Mouse (Mus musculus) lung, postnatal 4 days (tissue): ENCODE results near the gene Sdsl.

Experiments
- DNase-seq, 2 experiments: peaks; one replicate each; pipeline ENCODE4 v3.0.0; 2021

Sdsl gene

DNA sequence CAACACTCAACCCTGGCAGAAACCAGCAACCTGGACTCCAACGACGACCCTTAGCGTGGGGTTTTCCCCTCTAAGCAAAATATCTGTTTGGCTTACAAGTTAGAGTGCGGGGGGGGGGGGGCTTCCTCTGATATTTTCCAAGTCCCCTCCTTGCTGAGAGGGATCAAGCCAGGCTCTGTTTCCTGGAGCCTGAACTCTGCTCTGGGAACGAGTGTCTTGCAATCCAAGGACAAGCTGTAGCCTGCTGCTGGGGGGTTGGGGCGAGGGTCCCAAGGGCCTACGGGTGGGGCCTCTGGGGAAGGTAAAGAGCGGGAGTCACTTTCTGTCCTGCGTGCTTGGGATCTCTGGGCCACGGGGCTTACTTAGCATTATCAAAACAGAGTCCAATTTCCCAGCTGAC, 46.0 kb downstream of the Sdsl start:
- no peak for DNase-seq

DNA sequence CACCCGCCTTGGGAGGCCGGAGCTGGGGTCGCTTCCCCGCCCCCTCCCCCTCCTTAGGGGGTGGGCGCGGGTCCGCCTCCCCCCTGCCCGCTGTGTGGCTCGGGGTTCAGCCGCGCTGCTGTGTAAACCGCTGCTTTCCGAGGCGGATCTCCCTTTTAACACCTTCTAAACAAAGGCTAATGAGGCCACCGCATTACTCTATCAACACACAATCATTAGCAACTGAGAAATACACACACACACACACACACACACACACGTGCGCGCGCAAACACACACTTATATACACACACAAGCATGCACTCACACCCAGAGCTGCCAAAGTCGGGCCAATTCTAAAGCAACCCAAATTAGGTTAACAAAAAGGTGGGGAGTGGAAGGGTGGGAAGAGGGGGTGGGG, 46.9 kb downstream of the Sdsl start:
- DNase-seq, result no peak

DNA sequence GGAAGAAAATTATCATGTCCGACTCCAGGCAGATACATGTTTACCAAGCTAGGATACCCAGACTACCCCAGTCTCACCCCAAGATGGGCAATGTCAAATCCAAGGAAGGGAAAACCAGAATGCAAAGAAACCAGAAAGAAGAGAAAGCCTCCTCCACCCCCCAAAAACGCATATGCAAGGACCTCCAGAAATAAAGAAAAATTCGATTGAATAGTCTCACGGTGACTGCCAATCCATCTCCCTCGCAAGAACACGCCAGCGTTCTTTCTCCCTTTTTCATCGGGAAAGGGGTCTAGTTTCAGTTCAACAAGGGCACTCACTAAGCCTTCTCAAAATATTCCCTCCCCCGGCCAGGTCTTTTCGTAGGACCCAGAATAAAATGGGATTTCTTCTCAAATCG, 48.0 kb downstream of the Sdsl start:
- DNase-seq, result no peak

DNA sequence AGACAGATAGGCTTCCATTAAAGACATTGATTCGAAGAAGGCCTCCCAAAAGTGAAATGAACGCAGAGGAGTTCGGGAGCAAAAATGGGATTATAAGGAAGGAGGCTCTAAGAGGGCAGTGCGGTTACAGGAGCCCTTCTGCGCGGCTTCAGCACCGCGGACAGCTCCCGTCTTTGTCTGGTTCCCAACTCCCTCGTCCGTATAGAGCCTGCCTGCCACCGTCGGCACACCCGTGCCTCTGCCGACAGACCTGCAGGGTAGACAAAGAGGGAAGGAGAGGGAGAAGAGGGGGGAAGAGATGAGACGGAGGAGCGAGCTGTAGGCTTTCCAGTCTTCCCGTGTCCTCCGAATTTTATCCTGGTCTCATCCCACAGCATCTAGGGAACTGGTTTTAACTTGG, 48.6 kb downstream of the Sdsl start:
- peak; percentile 71 to 76 for DNase-seq

DNA sequence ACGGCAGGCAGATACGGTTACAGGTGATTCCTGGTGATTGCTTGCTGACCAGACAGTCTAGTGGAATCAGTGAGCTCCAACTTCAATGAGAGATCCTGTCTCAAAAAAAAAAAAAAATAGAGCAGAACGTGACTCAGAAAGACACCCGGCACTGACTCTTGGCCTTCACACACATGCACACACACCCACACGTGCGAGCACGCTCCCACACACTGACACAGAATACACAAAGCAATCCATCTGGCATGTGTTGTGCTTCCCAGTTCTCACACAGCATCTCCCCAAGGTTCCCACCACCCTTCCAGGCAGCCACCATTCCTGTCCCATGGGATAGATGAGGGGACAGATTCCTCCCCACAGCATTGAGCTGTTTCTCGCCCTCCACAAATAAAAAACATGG, 52.5 kb downstream of the Sdsl start:
- no peak for DNase-seq

DNA sequence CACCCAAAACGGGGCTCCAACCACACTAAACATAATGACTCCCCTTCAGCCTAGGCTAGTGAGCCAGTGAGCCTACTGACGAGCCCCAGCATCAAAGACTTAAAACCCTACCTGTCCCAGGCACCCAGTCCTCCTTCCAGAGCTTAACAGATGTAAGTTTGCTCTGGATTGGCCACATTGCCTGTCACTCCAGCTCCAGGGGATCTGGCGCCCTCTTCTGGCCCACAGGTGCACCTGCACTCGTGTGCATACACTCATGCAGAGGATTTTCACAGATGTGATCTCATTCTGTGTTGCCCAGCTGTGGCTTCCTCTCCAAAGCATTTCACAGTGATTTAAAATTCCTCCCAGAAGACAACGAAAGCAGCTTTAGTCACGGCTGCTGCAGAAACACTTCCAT, 59.2 kb downstream of the Sdsl start:
- no peak for DNase-seq

DNA sequence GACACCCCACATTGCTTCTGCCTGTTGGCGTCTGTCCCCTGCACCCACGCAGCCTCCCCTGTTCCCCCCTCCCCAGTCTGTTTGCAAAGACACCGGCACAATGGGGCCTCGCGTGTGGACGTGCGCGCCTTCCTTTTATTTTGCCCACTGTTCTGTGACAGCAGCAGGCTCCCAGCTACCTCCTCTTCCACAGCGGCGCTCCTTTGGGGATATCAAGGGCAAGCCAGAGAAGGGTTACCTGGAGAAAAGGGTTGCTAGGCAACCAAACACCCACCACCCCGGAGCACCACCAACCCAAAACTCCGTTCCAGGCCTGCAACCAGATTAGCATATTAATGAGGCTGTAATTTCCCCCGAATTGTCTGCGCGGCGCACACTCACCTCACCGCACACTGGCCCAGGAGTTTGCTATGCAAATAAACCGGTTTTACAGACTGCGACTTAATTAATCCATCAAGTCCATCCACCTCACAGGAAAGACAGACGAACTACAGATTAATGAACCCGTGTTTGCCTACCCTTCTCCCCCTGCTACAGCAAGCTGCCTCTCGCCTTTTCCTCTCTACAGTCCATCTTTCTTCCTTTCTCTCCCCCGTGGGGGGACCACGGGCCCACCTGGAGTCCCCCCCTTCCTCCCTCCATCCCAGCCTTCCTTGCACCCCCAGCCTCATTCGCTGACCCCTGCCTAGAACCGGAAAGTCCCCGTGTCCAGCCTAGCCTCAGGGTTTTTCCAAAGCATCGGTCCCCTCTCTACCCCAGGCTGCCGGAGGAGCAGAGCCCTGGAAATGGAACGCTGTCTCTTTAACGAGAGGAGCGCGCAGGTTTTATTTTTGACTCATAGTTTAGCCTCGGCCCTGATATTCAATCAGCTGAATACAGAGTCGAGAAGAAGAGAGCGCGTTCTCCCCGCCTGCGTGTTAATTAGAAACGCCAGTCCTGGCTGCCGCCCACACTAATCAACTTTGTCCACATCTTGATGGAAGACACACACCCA, 62.9 kb downstream of the Sdsl start:
- DNase-seq, result no peak

DNA sequence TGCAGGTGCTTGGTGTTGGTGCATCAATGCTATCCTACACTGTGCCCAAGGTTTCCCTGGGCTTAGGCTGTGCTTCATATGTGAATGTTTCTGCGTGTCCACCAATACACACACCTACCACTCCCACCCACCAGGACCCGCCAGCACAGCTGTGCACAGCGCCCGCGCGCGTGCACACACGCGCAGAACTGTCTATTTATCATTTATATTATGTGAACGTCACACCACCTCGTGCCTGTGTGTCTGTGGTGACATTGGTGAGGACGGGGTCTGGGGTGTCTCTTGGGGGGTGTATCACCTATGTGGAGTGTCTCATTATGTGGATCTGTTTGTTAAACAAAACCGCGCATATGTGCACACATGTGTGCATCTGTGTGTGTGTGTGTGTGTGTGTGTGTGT, 63.7 kb downstream of the Sdsl start:
- no peak for DNase-seq
